ENCODE assay signal across 25 mouse cellular contexts in the genomic region with DNA sequence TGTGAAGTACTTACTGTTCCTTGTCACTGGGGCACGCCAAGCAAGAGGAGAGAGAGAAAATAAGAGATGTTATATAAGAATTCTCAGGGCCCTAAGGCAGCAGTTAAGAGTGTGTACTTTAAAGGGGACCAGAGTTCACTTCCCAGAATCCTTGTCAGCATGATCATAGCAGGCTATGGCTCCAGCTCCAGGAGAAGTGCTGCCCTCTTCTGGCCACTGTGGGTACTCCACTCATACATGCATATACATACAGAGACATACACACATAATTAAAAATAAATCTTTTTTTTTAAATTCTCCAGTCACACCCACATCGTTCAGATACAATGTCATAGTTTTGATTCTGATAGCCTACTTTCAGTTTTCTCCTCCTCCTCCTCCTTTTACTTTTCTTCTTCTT. TPM values are rescaled to one million over a fixed set of nuclear protein-coding genes. Genes with fewer than 3 reads are reported as not detected.
A peak's percentile ranks its signal among the peaks of the same experiment; 100 is the strongest.
DNase-seq lines count a peak whose midpoint lies in the region; ATAC-seq and TF ChIP-seq lines count a peak whose summit lies in the region.
"Had no signal": no experiment of that assay in that cellular context is flagged by ENCODE, and none has a peak within 500 bp of the region (broad histone marks: within the 10 kb centered on the region; RNA-seq: fewer than 3 reads in every experiment).

No protein-coding gene starts in this region.

- H3K4me3 ChIP-seq in hindbrain, postnatal 0 days (ENCODE audit: low read length), result no peak overlapping the region
- no peak overlapping the region for H3K4me3 ChIP-seq in hindbrain, embryonic 11.5 days (ENCODE audit: low read depth, low read length)
- no peak overlapping the region for H3K4me3 ChIP-seq in lung, embryonic 14.5 days (ENCODE audit: low read depth, low read length)
- no peak overlapping the region for H3K4me3 ChIP-seq in MEL (ENCODE audit: control insufficient read depth in 1 of 2, insufficient read depth in 1 of 2, low read depth in 2 of 2, low read length in 2 of 2)
- H3K4me3 ChIP-seq in stomach, postnatal 0 days (ENCODE audit: low read depth, low read length), result no peak overlapping the region
- H3K4me3 ChIP-seq: embryonic facial prominence, embryonic 12.5 days; erythroblast, embryonic 14.5 days; heart, embryonic 12.5 days; intestine, embryonic 15.5 days; kidney, embryonic 15.5 days; limb, embryonic 15.5 days; lung, embryonic 15.5 days; midbrain, embryonic 12.5 days; neural tube, embryonic 12.5 days had no signal

- peak; percentile 41 for TF ChIP-seq CTCF in hindbrain, postnatal 0 days (IDR thresholded peaks at IDR 0.05; ENCODE audit: low read depth)
- TF ChIP-seq CTCF in lung, embryonic 14.5 days (IDR thresholded peaks at IDR 0.05; ENCODE audit: low read depth), result peak; percentile 27; the same call in 1 of the 2 replicates
- peak; percentile 7 to 33 (median 23); a peak in 3 of 6 replicates for TF ChIP-seq CTCF in MEL (IDR thresholded peaks at IDR 0.05 in 2 of 3, conservative IDR thresholded peaks at IDR 0.05 in 1 of 3; ENCODE audit: control insufficient read depth in 1 of 3, insufficient read depth in 1 of 3, low read depth in 2 of 3, low read length in 3 of 3, poor library complexity in 1 of 3, severe bottlenecking in 1 of 3)
- peak; percentile 18; the same call in 1 of the 2 replicates for TF ChIP-seq CTCF in stomach, postnatal 0 days (IDR thresholded peaks at IDR 0.05; ENCODE audit: low read depth)

- H3K79me2 ChIP-seq in MEL (ENCODE audit: control insufficient read depth, insufficient read depth, low read length, poor library complexity), result no peaks in the 10 kb centered on the region

- 90% methylated on average over 2 of the region's 2 CpGs for WGBS in hindbrain, postnatal 0 days
- 93% methylated on average over 2 of the region's 2 CpGs for WGBS in hindbrain, embryonic 11.5 days
- WGBS in lung, embryonic 14.5 days, result 71% methylated on average over 2 of the region's 2 CpGs
- 90% methylated on average over 2 of the region's 2 CpGs for whole genome bisulfite sequencing in stomach, postnatal 0 days

- H3K9ac ChIP-seq in hindbrain, postnatal 0 days (replicated peaks; ENCODE audit: low read length), result no peak overlapping the region
- H3K9ac ChIP-seq in hindbrain, embryonic 11.5 days (ENCODE audit: low read depth, low read length), result no peak overlapping the region
- H3K9ac ChIP-seq in lung, embryonic 14.5 days, result no peak overlapping the region
- H3K9ac ChIP-seq in MEL (ENCODE audit: control insufficient read depth, low read depth, low read length, poor library complexity, severe bottlenecking), result no peak overlapping the region
- H3K9ac ChIP-seq in stomach, postnatal 0 days (ENCODE audit: low read length), result no peak overlapping the region
- H3K9ac ChIP-seq: embryonic facial prominence, embryonic 12.5 days; heart, embryonic 12.5 days; hindbrain, embryonic 14.5 days; intestine, embryonic 15.5 days; kidney, embryonic 15.5 days; limb, embryonic 15.5 days; lung, embryonic 15.5 days; midbrain, embryonic 12.5 days; neural tube, embryonic 12.5 days had no signal

- no peak for TF ChIP-seq POLR2A in MEL (IDR thresholded peaks at IDR 0.05; ENCODE audit: control insufficient read depth in 1 of 2, insufficient read depth in 1 of 2, low read depth in 1 of 2, low read length in 2 of 2, poor library complexity in 1 of 2)

- no peaks in the 10 kb centered on the region for H3K36me3 ChIP-seq in hindbrain, postnatal 0 days (ENCODE audit: insufficient read depth, low read length)
- H3K36me3 ChIP-seq in hindbrain, embryonic 11.5 days (ENCODE audit: control insufficient read depth, insufficient read depth, low read length), result no peaks in the 10 kb centered on the region
- no peaks in the 10 kb centered on the region for H3K36me3 ChIP-seq in lung, embryonic 14.5 days (ENCODE audit: insufficient read depth)
- H3K36me3 ChIP-seq in MEL (ENCODE audit: control insufficient read depth in 1 of 2, insufficient read depth in 2 of 2, low read length in 2 of 2), result no peaks in the 10 kb centered on the region
- no peaks in the 10 kb centered on the region for H3K36me3 ChIP-seq in stomach, postnatal 0 days (ENCODE audit: control insufficient read depth, insufficient read depth, low read length)
- H3K36me3 ChIP-seq: embryonic facial prominence, embryonic 12.5 days; heart, embryonic 12.5 days; intestine, embryonic 15.5 days; kidney, embryonic 15.5 days; limb, embryonic 15.5 days; lung, embryonic 15.5 days; midbrain, embryonic 12.5 days; neural tube, embryonic 12.5 days had no signal

- H3K4me2 ChIP-seq in hindbrain, postnatal 0 days (ENCODE audit: low read depth, low read length), result no peak overlapping the region
- no peak overlapping the region for H3K4me2 ChIP-seq in hindbrain, embryonic 11.5 days (replicated peaks; ENCODE audit: low read depth, low read length)
- no peak overlapping the region for H3K4me2 ChIP-seq in lung, embryonic 14.5 days
- no peak overlapping the region for H3K4me2 ChIP-seq in stomach, postnatal 0 days (replicated peaks; ENCODE audit: low read depth)
- H3K4me2 ChIP-seq: embryonic facial prominence, embryonic 12.5 days; heart, embryonic 12.5 days; hindbrain, embryonic 14.5 days; intestine, embryonic 15.5 days; kidney, embryonic 15.5 days; limb, embryonic 15.5 days; lung, embryonic 15.5 days; midbrain, embryonic 12.5 days; neural tube, embryonic 12.5 days had no signal

- H3K4me1 ChIP-seq in hindbrain, postnatal 0 days (ENCODE audit: insufficient read depth, low read length), result no peaks in the 10 kb centered on the region
- no peaks in the 10 kb centered on the region for H3K4me1 ChIP-seq in hindbrain, embryonic 11.5 days (replicated peaks; ENCODE audit: control insufficient read depth, insufficient read depth, low read length)
- no peaks in the 10 kb centered on the region for H3K4me1 ChIP-seq in lung, embryonic 14.5 days (ENCODE audit: insufficient read depth)
- no peaks in the 10 kb centered on the region for H3K4me1 ChIP-seq in MEL (ENCODE audit: control insufficient read depth in 1 of 2, insufficient read depth in 2 of 2, low read length in 2 of 2)
- H3K4me1 ChIP-seq in stomach, postnatal 0 days (replicated peaks; ENCODE audit: control insufficient read depth, insufficient read depth), result no peaks in the 10 kb centered on the region
- H3K4me1 ChIP-seq: embryonic facial prominence, embryonic 12.5 days; heart, embryonic 12.5 days; intestine, embryonic 15.5 days; kidney, embryonic 15.5 days; limb, embryonic 15.5 days; lung, embryonic 15.5 days; midbrain, embryonic 12.5 days; neural tube, embryonic 12.5 days had no signal

- ATAC-seq in hindbrain, postnatal 0 days, result no peak
- no peak for ATAC-seq in hindbrain, embryonic 11.5 days (ENCODE audit: low FRiP score)
- ATAC-seq in lung, embryonic 14.5 days (ENCODE audit: insufficient read depth), result no peak
- no peak for ATAC-seq in stomach, postnatal 0 days (ENCODE audit: low FRiP score, low TSS enrichment)
- ATAC-seq: forebrain, embryonic 14.5 days; intestine, embryonic 15.5 days; Patski had no signal

- no peaks in the 10 kb centered on the region for H3K27me3 ChIP-seq in hindbrain, postnatal 0 days (ENCODE audit: insufficient read depth, low read length)
- H3K27me3 ChIP-seq in hindbrain, embryonic 11.5 days (ENCODE audit: control insufficient read depth, insufficient read depth, low read length), result no peaks in the 10 kb centered on the region
- H3K27me3 ChIP-seq in lung, embryonic 14.5 days (ENCODE audit: insufficient read depth, low read length), result no peaks in the 10 kb centered on the region
- no peaks in the 10 kb centered on the region for H3K27me3 ChIP-seq in MEL (ENCODE audit: control insufficient read depth in 1 of 2, insufficient read depth in 2 of 2, low read length in 2 of 2)
- H3K27me3 ChIP-seq in stomach, postnatal 0 days (ENCODE audit: control insufficient read depth, insufficient read depth, low read length), result no peaks in the 10 kb centered on the region
- H3K27me3 ChIP-seq: embryonic facial prominence, embryonic 12.5 days; heart, embryonic 12.5 days; intestine, embryonic 15.5 days; kidney, embryonic 15.5 days; limb, embryonic 15.5 days; lung, embryonic 15.5 days; neural tube, embryonic 12.5 days had no signal

- DNase-seq in hindbrain, postnatal 0 days (ENCODE audit: low spot score), result no peak
- no peak for DNase-seq in hindbrain, embryonic 11.5 days (ENCODE audit: low spot score)
- DNase-seq in lung, embryonic 14.5 days, result no peak
- DNase-seq in lung, adult 18-20 months, result no peak
- DNase-seq in MEL (ENCODE audit: low read depth, low spot score), result peak; percentile 7
- DNase-seq in stomach, postnatal 0 days (ENCODE audit: low spot score), result no peak
- no peak for DNase-seq in yolk sac, embryonic 10.5 days (ENCODE audit: low spot score)
- DNase-seq: B cell, adult 2 months; cerebellum, adult 9-11 months; heart, postnatal 14 days; lung, postnatal 4 days; right cerebral cortex, postnatal 4 days had no signal

- H3K9me3 ChIP-seq in hindbrain, postnatal 0 days (ENCODE audit: low read length), result no peaks in the 10 kb centered on the region
- no peaks in the 10 kb centered on the region for H3K9me3 ChIP-seq in hindbrain, embryonic 11.5 days (ENCODE audit: control insufficient read depth, low read length)
- H3K9me3 ChIP-seq in lung, embryonic 14.5 days (ENCODE audit: low read depth, low read length), result no peaks in the 10 kb centered on the region
- no peaks in the 10 kb centered on the region for H3K9me3 ChIP-seq in MEL (replicated peaks; ENCODE audit: insufficient read depth, low read length)
- H3K9me3 ChIP-seq in stomach, postnatal 0 days (ENCODE audit: control insufficient read depth, low read length), result no peaks in the 10 kb centered on the region
- H3K9me3 ChIP-seq: embryonic facial prominence, embryonic 12.5 days; intestine, embryonic 15.5 days; limb, embryonic 15.5 days; lung, embryonic 15.5 days; neural tube, embryonic 12.5 days had no signal

- no peak for TF ChIP-seq EP300 in MEL (IDR thresholded peaks at IDR 0.05; ENCODE audit: low read depth in 1 of 2, low read length in 2 of 2)
- TF ChIP-seq EP300 in stomach, postnatal 0 days (optimal IDR thresholded peaks at IDR 0.05), result no peak

- TF ChIP-seq RAD21 in MEL (IDR thresholded peaks at IDR 0.05; ENCODE audit: low read depth, low read length), result no peak

- H3K27ac ChIP-seq in hindbrain, postnatal 0 days, result no peak overlapping the region
- no peak overlapping the region for H3K27ac ChIP-seq in hindbrain, embryonic 11.5 days (ENCODE audit: low read depth, low read length)
- no peak overlapping the region for H3K27ac ChIP-seq in lung, embryonic 14.5 days (ENCODE audit: low read depth)
- no peak overlapping the region for H3K27ac ChIP-seq in MEL (ENCODE audit: control insufficient read depth, low read depth, low read length)
- no peak overlapping the region for H3K27ac ChIP-seq in stomach, postnatal 0 days (replicated peaks)
- H3K27ac ChIP-seq: embryonic facial prominence, embryonic 12.5 days; hindbrain, embryonic 14.5 days; intestine, embryonic 15.5 days; kidney, embryonic 15.5 days; limb, embryonic 15.5 days; lung, embryonic 15.5 days; midbrain, embryonic 12.5 days; neural tube, embryonic 12.5 days had no signal

RNA-seq across cellular contexts. Expression of a gene that starts 29.8 kb away (rescaled TPM):
- 44.3 and 50.7 TPM in 2 replicates for total RNA-seq in hindbrain, postnatal 0 days (2014; rRNA removed)
- 35.2 and 39.4 TPM in 2 replicates for polyA plus RNA-seq in hindbrain, postnatal 0 days (2015; fragmentation: Nextera tagmentation; extraction: Ambion mirVana)
- 2.1 and 2.6 TPM in 2 replicates for polyA plus RNA-seq in hindbrain, embryonic 11.5 days (2014; fragmentation: Nextera tagmentation; extraction: Ambion mirVana)
- polyA plus RNA-seq in lung, embryonic 14.5 days (2014; fragmentation: Nextera tagmentation; extraction: Ambion mirVana), result 0.09 TPM in 1 of 2 replicates, not detected in the other
- not detected in 2 replicates for total RNA-seq in MEL (2012; rRNA removed)
- not detected for polyA plus RNA-seq in MEL (2012; ENCODE audit: insufficient read depth in 1 of 2, insufficient read length in 2 of 2, low read depth in 1 of 2, low replicate concordance in 2 of 2, missing spikeins in 1 of 2)
- 0.04 and 0.06 TPM in 2 replicates for polyA plus RNA-seq in stomach, postnatal 0 days (2015; fragmentation: Nextera tagmentation; extraction: Ambion mirVana)
- total RNA-seq: heart, postnatal 14 days had no signal
- polyA plus RNA-seq: erythroblast, embryonic 14.5 days; gonadal fat pad, adult 2 months; heart, embryonic 12.5 days; Patski had no signal

Comparison
In these comparisons a context has a peak if more than half of its experiments do, and no peak if none do; other contexts are left out.
1. RNA of a gene that starts 29.8 kb away (polyA plus RNA-seq): 35.2 to 39.4 TPM in hindbrain, postnatal 0 days; 2.1 to 2.6 TPM in hindbrain, embryonic 11.5 days, 0.04 to 0.06 TPM in stomach, postnatal 0 days, 0.09 TPM in lung, embryonic 14.5 days and not detected in MEL; every median in the first group is over 10 times any median in the second.
2. Peak in every context shown above with its lines, with median percentiles within 50 percentile points of each other: CTCF ChIP-seq.